Mouse (Mus musculus): ENCODE results near the gene Ryr2. TPM values are rescaled to one million over a fixed set of nuclear protein-coding genes. Genes with fewer than 3 reads are reported as not detected.
"Not testable (repeated sequence)": the region's sequence is repeated elsewhere in the genome, so short reads cannot be mapped to it uniquely, and the experiment has no call there.

Gene Ryr2
- polyA plus RNA-seq, 2 experiments from 2014 or later = 0.34 to 0.78 TPM

DNA sequence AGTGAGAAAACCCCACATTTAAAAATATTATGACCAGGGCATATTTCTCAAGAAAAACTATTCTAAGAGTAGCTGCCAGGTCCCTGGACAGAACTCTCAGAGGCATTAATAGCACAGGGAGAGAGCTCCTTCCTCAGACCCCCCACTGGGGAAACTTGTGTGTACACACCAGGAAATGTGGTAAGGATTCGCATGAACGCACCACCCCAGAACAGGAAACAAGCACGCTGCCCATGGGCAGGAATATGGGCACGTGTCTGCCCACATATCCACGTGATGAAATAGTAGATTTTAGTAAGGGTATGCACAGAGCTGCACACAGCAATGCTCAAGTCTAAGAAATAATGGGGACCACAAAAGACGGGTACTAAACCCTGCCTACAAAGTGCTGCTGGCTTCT lies 72.8 kb downstream of the Ryr2 start:
- no peak for ATAC-seq

GRCm38 (mm10) chr13:12033272-12033671 lies 73.5 kb downstream of the Ryr2 start:
- ATAC-seq = no peak

GRCm38 (mm10) chr13:12029841-12030240 lies 76.9 kb downstream of the Ryr2 start:
- no peak for ATAC-seq

DNA sequence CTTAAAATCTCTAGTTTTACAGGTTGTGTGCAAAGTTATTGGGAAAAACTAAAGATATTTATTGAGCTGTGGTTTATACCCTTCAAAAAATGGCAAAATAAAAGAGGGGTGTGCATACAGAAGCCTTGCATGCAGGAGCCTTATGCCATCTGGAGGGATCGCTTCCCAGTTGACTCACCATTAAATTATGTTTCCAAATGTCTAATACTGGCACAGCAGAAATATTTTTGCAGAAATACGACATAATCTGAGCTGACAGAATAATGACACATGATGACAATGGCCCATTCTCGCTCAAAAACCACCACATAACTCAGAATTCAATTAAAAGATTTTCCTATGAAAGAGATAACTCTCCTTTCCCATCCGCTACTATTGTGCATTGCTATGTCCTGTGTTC lies 77.4 kb downstream of the Ryr2 start:
- no peak for ATAC-seq

GRCm38 (mm10) chr13:12018046-12018445 lies 88.7 kb downstream of the Ryr2 start:
- no peak for ATAC-seq

GRCm38 (mm10) chr13:12013986-12014385 lies 92.8 kb downstream of the Ryr2 start:
- ATAC-seq = no peak

GRCm38 (mm10) chr13:12008995-12009689 lies 97.6 kb downstream of the Ryr2 start:
- no peak for ATAC-seq

- ATAC-seq = no peak
These were observed 99.2 kb downstream of the Ryr2 start for GRCm38 (mm10) chr13:12007579-12007978.

DNA sequence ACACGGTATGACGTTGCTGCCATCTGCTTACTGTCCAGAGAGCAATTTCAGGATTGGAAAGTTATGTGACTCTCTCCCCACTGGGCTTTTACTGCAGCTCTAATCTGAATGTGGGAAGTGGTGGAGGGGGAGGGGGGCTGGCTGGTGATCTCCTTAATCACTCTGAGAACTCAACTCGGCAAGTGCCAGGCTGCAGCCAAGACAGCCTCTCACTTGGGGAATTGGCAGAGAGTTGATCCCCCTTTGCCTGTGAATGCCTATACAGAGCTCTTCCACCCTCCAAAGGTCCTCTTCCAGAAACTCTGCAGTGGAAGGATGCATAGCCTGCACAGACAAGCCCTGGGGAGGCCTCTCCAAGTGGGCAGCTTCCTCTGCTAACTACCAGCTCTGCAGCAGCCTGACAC lies 104.9 kb downstream of the Ryr2 start:
- ATAC-seq = no peak

DNA sequence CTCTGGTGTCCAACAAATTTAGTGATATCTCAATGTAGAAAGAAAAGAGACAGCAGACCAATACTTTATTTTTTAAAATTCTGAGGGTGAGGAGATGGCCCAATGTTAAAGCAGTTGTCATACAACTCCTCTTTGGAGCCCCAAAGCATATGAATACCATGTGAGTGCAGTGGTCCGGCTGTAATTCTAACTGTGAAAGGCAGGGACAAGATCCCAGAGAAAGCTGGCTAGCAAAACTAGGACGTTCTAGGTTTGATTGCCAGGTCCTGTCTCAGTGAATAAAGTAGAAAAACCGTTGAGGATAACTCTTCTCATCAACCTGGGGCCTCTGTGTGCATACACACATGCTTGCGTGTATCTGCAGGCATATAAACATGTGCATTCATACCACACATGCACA lies 106.9 kb downstream of the Ryr2 start:
- no peak for ATAC-seq

- ATAC-seq = no peak
These were observed 109.4 kb downstream of the Ryr2 start for GRCm38 (mm10) chr13:11997366-11997765.

DNA sequence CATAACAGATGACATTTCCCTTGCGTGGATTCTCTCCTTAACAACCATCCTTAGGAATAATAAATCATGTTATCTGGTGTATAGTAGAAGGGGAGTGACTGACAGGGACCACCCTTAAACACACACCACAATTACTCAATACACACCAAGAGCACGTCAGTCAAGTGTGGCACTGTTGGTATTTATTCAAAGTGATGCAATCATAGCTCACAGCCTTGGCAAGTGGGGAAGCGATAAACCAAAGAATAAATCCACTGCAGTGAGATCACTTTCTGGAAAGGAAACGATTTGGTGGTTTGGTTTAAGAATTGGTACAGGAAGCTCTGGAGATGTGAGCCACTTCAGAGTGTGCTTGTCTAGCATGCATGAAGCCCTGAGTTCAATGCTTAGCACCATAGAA lies 119.2 kb downstream of the Ryr2 start:
- ATAC-seq = no peak

DNA sequence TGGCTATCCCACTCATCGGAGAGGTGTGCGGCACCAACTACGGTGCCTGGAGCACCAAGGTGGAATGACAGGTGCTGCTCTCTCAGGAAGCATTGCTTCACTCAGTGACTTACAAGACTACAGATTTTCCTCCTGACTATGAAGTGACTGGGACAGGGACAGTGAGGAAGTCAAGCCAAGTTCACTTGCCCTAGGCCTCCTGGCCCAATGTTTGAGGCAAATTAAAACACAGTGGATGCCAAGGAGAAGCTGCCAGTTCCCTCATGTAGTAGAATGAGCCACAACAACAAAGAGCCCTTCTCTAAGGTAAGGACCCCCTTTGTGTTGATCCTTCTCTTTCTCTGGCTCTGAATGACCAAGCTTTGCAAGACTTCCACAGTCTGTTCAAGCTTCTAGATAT lies 121.7 kb downstream of the Ryr2 start:
- no peak for ATAC-seq

DNA sequence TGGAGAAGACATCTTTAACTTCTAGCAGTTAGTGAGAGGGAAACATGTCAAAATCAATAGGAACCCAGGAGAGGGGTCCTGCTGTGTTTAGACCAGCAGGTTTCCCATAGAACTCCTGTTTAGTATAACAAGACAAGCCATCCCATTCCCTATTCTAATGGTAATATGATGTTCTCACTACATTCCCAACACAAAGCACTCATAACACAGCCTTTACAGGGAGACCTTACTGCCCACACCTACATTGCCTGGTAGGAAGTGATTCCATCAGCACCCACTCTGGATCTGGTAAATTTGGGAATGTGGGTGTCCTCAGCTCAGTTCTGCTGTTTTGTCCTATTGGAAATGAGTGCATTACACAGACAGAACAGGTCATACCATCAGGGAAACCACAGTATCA lies 127.7 kb downstream of the Ryr2 start:
- no peak for ATAC-seq

DNA sequence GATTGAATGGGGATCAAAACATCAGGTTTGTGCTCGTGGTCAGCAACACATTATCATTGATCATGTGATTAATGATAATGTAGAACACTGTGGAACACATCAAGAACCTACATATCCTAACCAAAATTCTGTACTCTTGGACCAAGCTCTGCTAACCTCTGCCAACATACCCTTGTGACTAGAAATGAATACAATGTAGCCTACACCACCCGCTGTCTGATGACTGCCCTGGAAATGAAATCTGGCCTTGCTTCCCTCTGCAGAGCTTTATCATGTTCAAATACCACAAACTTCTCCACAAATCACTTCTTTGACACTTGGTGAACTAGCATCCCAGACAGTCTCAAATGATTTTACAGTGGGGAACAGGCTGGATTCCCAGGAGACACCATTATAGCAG lies 128.4 kb downstream of the Ryr2 start:
- no peak for ATAC-seq

GRCm38 (mm10) chr13:11977606-11978005 lies 129.1 kb downstream of the Ryr2 start:
- no peak for ATAC-seq

DNA sequence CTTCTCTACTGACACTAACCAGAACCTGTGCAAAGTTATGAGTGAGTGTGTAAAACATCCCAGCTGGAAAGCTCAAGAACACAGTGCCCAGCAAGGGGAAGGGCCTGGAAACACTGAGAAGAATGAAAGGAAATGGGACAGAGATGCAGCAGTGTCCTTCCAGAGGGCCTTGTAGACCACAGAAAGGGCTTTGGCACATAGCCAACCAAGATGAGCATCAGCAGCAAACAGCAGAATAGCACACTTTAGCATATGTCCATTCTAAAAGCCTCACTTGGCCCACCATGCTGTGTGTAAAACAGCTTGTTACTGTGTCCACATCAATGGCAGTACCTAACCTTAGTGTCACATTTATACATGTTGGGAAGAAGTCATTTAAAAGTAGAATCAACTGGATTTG lies 142.4 kb downstream of the Ryr2 start:
- no peak for ATAC-seq

GRCm38 (mm10) chr13:11959488-11960174 lies 147.1 kb downstream of the Ryr2 start:
- ATAC-seq = no peak

- ATAC-seq = peak; percentile 76
These were observed 147.9 kb downstream of the Ryr2 start for GRCm38 (mm10) chr13:11958854-11959253.

- ATAC-seq = peak; percentile 70
These were observed 148.5 kb downstream of the Ryr2 start for GRCm38 (mm10) chr13:11958271-11958670.

DNA sequence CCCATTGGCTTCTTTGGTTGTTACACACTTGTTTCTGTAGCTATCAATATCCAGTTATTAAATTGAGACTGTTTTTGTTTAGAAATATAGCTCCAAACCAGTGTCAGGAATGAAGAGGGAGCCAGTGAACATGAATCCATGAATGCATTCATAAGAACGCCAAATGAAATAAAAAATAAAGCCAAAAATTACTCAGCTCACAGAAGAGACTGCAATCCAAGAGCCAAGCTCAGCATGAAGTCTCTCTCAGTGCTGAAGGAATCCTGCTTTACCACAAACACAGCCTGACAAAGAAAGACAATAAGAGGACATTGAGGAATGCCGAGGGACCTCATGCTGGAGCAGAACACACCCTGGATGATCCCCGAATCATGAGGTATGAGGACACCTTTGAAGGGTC lies 154.8 kb downstream of the Ryr2 start:
- no peak for ATAC-seq

DNA sequence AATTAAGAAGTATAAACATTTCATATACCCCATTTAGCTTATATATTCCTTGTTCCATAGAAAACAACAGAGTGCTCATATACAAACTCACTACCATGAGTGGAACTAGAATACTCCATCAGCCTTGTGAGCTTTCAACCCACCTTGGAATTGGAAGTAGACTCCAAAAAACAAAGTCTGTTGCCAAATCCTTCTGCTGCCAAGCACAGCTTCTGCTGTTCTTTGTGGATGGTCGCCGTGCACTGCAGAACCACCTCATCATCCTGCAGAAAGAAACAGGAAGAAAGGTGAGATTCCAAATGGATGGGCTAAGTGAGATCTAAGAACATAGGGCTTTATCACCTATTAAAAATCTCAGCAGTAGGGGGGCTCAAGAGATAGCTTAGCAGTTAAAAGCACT lies 161.0 kb downstream of the Ryr2 start:
- no peak for ATAC-seq

- no peak for ATAC-seq
These were observed 165.0 kb downstream of the Ryr2 start for GRCm38 (mm10) chr13:11941724-11942123.

DNA sequence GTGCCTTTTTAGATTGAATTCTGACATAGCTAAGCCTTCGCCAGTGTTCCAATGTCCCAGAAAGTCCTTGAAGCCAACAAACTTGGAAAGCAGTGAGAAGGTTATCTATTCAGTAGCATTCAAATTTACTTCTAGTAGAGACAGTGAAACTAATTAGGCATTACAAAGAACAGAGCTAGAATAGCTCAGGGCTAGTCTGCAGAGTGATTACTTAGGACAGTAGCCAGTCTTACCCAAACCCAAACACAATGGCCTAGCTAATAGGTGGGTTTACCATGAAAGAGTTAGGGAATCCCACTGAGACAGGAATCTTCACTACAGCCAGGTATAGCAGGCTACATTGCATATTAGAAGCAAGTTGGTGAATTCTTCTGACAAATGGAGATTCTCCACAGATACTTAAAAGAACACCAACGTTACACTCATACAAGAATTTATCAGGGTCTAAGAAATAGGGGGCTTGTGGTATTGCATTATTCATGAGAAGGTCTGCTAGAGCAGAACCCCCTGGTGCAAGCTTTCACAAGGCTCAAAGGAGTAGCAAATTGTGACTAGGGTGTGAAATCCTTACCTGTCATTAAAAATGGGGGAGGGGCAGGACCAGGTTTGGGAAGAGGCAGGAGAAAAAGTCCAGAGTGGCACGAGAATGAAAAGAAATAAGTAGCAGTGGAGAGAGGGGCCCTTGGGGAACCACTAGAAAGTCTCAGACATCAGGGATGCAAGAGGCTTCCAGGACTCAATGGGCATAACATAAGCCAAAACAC lies 172.3 kb downstream of the Ryr2 start:
- ATAC-seq = not testable (repeated sequence)

Measured in CD4-positive, CD25-positive, alpha-beta regulatory T cell, adult 4 months (primary cell).